Mouse (Mus musculus): ENCODE results near the gene Mast4.

DNA sequence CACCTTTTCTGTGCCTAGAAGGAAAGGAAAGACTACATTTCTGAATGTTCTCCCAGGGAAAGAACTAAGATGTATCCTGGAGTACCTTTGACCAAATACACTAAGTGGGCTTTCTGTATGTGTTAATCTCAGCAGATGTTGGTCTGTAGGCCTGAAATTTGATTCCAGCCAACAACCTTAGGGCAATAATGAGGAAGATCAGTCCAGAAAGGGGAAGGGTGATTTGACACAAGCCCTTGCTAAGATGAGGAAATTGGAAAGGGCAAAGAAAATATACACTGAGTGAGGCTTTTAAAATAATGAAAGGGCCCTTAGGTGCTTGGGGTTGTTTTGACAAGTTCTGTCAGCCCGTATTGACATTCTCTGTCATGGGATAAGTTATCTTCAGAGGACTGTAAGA, 617.3 kb downstream of the Mast4 start:
- TF ChIP-seq POLR2A (IDR thresholded peaks at IDR 0.05; ENCODE audit: low read depth, low read length) (no peak), NELFE (IDR thresholded peaks at IDR 0.05; ENCODE audit: low read depth, low read length) (no peak), MAFK (IDR thresholded peaks at IDR 0.05; ENCODE audit: insufficient replicate concordance, low read length) (no peak), TBP (conservative IDR thresholded peaks at IDR 0.05; ENCODE audit: low read depth, low read length) (no peak), CTCF (conservative IDR thresholded peaks at IDR 0.05 in 1 of 2, IDR thresholded peaks at IDR 0.05 in 1 of 2; ENCODE audit: low read depth in 2 of 2, low read length in 2 of 2) (no peak)

All from CH12.LX (cell line).